ENCODE assay signal across 7 mouse cellular contexts in the genomic region with DNA sequence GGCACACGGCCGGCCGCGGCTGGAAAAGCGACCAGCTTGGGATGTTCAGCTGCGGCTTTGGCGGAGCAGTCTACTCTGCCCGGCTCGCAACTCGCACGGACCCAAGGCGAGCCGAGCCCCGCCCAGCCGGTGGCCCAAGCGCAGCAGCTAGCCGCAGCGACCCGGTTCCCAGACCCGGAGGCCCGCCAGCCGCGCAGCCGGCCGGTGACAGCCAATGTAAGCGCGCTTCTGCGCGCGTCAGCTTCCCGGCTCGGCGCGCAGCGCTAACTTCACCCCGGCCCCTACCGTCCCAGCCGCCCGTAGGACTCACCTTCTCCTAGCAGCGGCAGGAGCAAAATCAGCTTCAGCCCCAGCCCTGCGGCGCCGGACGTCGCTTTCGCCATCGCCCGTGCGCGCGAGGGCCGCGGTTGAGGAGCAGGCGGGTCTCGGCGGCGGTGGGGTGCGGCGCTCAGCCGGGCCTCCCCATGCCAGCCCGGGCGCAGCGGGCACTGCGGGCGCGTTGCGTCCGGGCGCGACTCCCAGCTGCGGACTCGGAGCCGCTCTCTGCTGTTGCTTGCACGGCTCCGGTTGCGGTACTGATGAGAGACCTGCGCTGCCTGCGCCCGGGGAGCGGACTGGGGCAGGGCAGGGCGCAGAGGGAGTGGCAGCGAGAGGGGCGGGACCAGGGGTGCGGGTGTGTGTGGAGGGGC. TPM values are rescaled to one million over a fixed set of nuclear protein-coding genes. Genes with fewer than 3 reads are reported as not detected.
DNase-seq lines count a peak whose midpoint lies in the region; ATAC-seq lines count a peak whose summit lies in the region.

No protein-coding gene starts in this region.

- H3K4me1 ChIP-seq in embryonic facial prominence, embryonic 10.5 days = peaks cover 22% of the 10 kb centered on the region
- peaks cover 17% of the 10 kb centered on the region for H3K4me1 ChIP-seq in heart, embryonic 10.5 days

- H3K27me3 ChIP-seq in embryonic facial prominence, embryonic 10.5 days (replicated peaks; ENCODE audit: low read depth, poor library complexity, severe bottlenecking) = peaks cover 99% of the 10 kb centered on the region
- peaks cover 99% of the 10 kb centered on the region for H3K27me3 ChIP-seq in heart, embryonic 10.5 days (ENCODE audit: insufficient read depth, poor library complexity, severe bottlenecking)

- no peaks in the 10 kb centered on the region for H3K36me3 ChIP-seq in embryonic facial prominence, embryonic 10.5 days (replicated peaks)
- H3K36me3 ChIP-seq in heart, embryonic 10.5 days = no peaks in the 10 kb centered on the region

- no peak overlapping the region; the same call in 1 of the 2 replicates for H3K27ac ChIP-seq in embryonic facial prominence, embryonic 10.5 days (replicated peaks)
- peak overlapping the region; percentile 16; the same call in 1 of the 2 replicates for H3K27ac ChIP-seq in heart, embryonic 10.5 days

- under 1% methylated on average over 84 of the region's 84 CpGs for WGBS in embryonic facial prominence, embryonic 10.5 days
- WGBS in heart, embryonic 10.5 days = under 1% methylated on average over 84 of the region's 84 CpGs

- ATAC-seq in activated CD4-positive, CD25-positive, alpha-beta regulatory T cell, adult 4 months = peak; percentile 36

- no peaks in the 10 kb centered on the region for H3K9me3 ChIP-seq in embryonic facial prominence, embryonic 10.5 days
- H3K9me3 ChIP-seq in heart, embryonic 10.5 days = no peaks in the 10 kb centered on the region

- peak; percentile 68 for DNase-seq in ES-CJ7 (ENCODE audit: low read depth, low spot score)
- DNase-seq in embryonic facial prominence, embryonic 10.5 days (ENCODE audit: low spot score) = peak; percentile 72
- DNase-seq in heart, embryonic 10.5 days (ENCODE audit: low spot score) = no peak
- DNase-seq in kidney, postnatal 10 days = peak; percentile 66
- DNase-seq in lung, postnatal 14 days = peak; percentile 49
- DNase-seq in right cerebral cortex, postnatal 14 days = peak; percentile 22

- peak overlapping the region; percentile 70 for H3K4me3 ChIP-seq in embryonic facial prominence, embryonic 10.5 days
- peak overlapping the region; percentile 76 for H3K4me3 ChIP-seq in heart, embryonic 10.5 days

RNA-seq across cellular contexts. Expression of a gene that starts 0.6 kb away (rescaled TPM):
- polyA plus RNA-seq in activated CD4-positive, CD25-positive, alpha-beta regulatory T cell, adult 4 months (2017; shearing (Covaris generic)) = under 1 TPM; 0.17 to 0.44 TPM
- 1.2 and 3.1 TPM in 2 replicates for polyA plus RNA-seq in embryonic facial prominence, embryonic 10.5 days (2016; fragmentation: Nextera tagmentation; extraction: Ambion mirVana)
- 0.06 and 1.3 TPM in 2 replicates for polyA plus RNA-seq in heart, embryonic 10.5 days (2016; fragmentation: Nextera tagmentation; extraction: Ambion mirVana)

RNA-seq across cellular contexts. Expression of a gene that starts 58.0 kb away (rescaled TPM):
- polyA plus RNA-seq in activated CD4-positive, CD25-positive, alpha-beta regulatory T cell, adult 4 months (2017; shearing (Covaris generic)) = 1 to 10 TPM; 7.6 to 8.1 TPM
- polyA plus RNA-seq in embryonic facial prominence, embryonic 10.5 days (2016; fragmentation: Nextera tagmentation; extraction: Ambion mirVana) = 6.6 TPM in 2 replicates
- 7.3 and 10.5 TPM in 2 replicates for polyA plus RNA-seq in heart, embryonic 10.5 days (2016; fragmentation: Nextera tagmentation; extraction: Ambion mirVana)
